Mouse (Mus musculus): ENCODE data around the gene Sema7a.

The Sema7a gene

DNA sequence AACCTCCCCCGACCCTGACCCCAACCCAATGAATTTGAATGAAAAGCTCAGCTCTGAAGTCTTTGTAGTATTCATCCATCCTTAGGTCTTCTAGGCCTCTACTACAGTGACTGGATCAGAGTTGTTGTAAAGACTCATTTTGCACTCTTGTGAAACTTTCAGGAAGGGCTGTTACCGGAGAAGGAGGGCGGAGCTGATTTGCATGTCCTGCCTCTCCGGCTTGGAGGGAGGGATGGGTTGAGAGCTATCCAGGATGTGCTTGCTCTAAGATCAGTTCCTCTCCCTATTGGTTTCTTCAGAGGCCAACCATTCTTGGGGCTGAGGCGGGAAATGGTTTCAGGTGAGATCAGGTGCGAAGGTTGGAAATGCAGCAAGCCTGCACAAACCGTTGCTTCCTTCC, 71.1 kb downstream of the Sema7a start:
- DNase-seq (ENCODE audit: extremely low read depth, low read depth), result no peak

- no peak for DNase-seq (ENCODE audit: extremely low read depth, low read depth)
These were observed 71.6 kb downstream of the Sema7a start for GRCm38 (mm10) chr9:58011552-58011951.

Data from MEL-GATA-1-ER (cell line).